Mouse (Mus musculus) liver, embryonic 14.5 days (tissue): Measurements from ENCODE around the gene Sult6b1. TPM values are rescaled to one million over a fixed set of nuclear protein-coding genes. Genes with fewer than 3 reads are reported as not detected.

Experiments used
- ATAC-seq: fragments of 200-750 bp; cut with Nextera tagmentation; 2 replicates; pipeline ENCODE4 v1.8.0; 2017; ENCODE audit warnings: moderate number of reproducible peaks, mild to moderate bottlenecking, moderate library complexity; ENCODE audit not compliant: insufficient read depth
- DNase-seq, 3 experiments: peaks; one replicate each; pipeline ENCODE4 v3.0.0-alpha.2; 2012 to 2013; ENCODE audit warnings: low read depth in 3 of 3, low spot score in 3 of 3
- H3K27ac ChIP-seq: fragments of 300-500 bp; sonication (generic); 2 replicates; pipeline ENCODE4 v1.5.1; 2014; ENCODE audit warnings: moderate library complexity, mild to moderate bottlenecking, control low read depth, inconsistent platforms
- H3K27me3 ChIP-seq: fragments of 300-500 bp; sonication (generic); 2 replicates; pipeline ENCODE4 v1.6.1; 2014; ENCODE audit warnings: mild to moderate bottlenecking, low read length, moderate library complexity; ENCODE audit not compliant: control insufficient read depth, insufficient read depth
- H3K36me3 ChIP-seq: fragments of 300-500 bp; sonication (generic); replicated peaks from 2 replicates; pipeline ENCODE4 v1.6.1; 2014; ENCODE audit warnings: low read depth; ENCODE audit not compliant: control insufficient read depth, insufficient read depth
- H3K4me1 ChIP-seq, 2 experiments: fragments of 200-500 bp in 1 of 2; fragments of 300-500 bp in 1 of 2; sonication (generic) in 1 of 2; replicated peaks; 2 replicates each; pipeline ENCODE4 v1.6.1; 2012 to 2014; ENCODE audit warnings: antibody characterized with exemption in 1 of 2, inconsistent platforms in 1 of 2, low read length in 1 of 2; ENCODE audit not compliant: control insufficient read depth in 2 of 2, insufficient read depth in 2 of 2
- H3K4me2 ChIP-seq: fragments of 300-500 bp; sonication (generic); 2 replicates; pipeline ENCODE4 v1.6.1; 2014; ENCODE audit warnings: low read depth, mild to moderate bottlenecking, control low read depth, moderate library complexity
- H3K4me3 ChIP-seq, 2 experiments: fragments of 200-500 bp in 1 of 2; fragments of 300-500 bp in 1 of 2; sonication (generic) in 1 of 2; 2 replicates each; pipeline ENCODE4 v1.5.1; 2012 to 2014; ENCODE audit warnings: low read depth in 2 of 2, low read length in 2 of 2, mild to moderate bottlenecking in 2 of 2, control low read depth in 1 of 2, inconsistent platforms in 1 of 2, moderate library complexity in 1 of 2; ENCODE audit not compliant: insufficient read depth in 1 of 2
- H3K9ac ChIP-seq: fragments of 300-500 bp; sonication (generic); replicated peaks from 2 replicates; pipeline ENCODE4 v1.6.1; 2014; ENCODE audit warnings: mild to moderate bottlenecking, control low read depth, moderate library complexity
- H3K9me3 ChIP-seq: fragments of 300-500 bp; sonication (generic); 2 replicates; pipeline ENCODE4 v1.6.1; 2016; ENCODE audit warnings: low read length, mixed read lengths; ENCODE audit not compliant: control insufficient read depth
- CTCF ChIP-seq: IDR thresholded peaks from 2 replicates; pipeline ENCODE4 v1.5.1; 2016; ENCODE audit warnings: antibody characterized with exemption, low read depth, control low read depth
- EP300 ChIP-seq: IDR thresholded peaks from 2 replicates; pipeline ENCODE4 v1.6.1; 2016; ENCODE audit warnings: antibody characterized with exemption, low read depth
- WGBS: fragments of 180-500 bp; shearing (Covaris S2); extraction: QIAGEN DNeasy Blood & Tissue Kit; methylation state at CpG from one replicate; pipeline ENCODE4 v1.1.7; 2014; ENCODE audit not compliant: insufficient replicate concordance; 5-methylcytosine and 5-hydroxymethylcytosine counted together
- polyA plus RNA-seq, 2 experiments: library from polyadenylated mRNA; depleted of rRNA in 1 of 2; stranded (reverse) in 1 of 2; unstranded in 1 of 2; fragments of >200 nt; fragmentation: Nextera tagmentation in 1 of 2; extraction: Ambion mirVana in 1 of 2; gene quantifications; 2 replicates each; pipeline versions ENCODE4 v1.2.1 to v1.2.3; 2012 to 2014

Gene Sult6b1
- polyA plus RNA-seq, 2 experiments = 0.08 TPM; not detected in 1

DNA sequence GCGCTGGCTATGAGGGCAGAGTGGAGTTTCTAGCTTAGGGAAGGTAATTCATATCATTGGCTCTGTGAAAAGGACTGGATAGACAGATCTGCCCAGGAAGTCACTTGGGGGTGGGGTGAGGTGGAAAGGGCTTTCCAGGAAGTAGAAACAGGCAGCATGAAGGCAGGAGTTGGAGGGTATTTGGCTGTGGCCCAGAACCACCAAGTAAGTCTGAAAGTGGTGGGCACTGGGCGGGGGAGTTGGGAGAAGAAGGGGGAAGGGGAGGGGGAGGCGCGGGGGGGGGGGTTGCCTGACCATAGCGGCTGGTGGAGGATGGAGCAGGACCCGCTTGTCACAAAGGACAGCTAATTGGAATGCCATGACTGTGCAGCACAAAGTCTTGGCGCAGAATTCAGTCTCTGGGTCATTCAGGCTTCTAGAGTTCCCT, 24.9 kb downstream of the Sult6b1 start:
- Histone ChIP-seq H3K4me2 (peak overlapping the region; percentile 77), H3K36me3 (peaks cover 12% of the 10 kb centered on the region), H3K27me3 (no peaks in the 10 kb centered on the region), H3K9me3 (no peaks in the 10 kb centered on the region), H3K4me3 (peak overlapping the region; percentile 93 to 97), H3K9ac (peak overlapping the region; percentile 94), H3K4me1 (peaks cover 3 to 11% of the 10 kb centered on the region in 2 experiments; a peak in 3 of 4 replicates), H3K27ac (peak overlapping the region; percentile 75)
- DNase-seq = no peak
- 2% methylated on average over 7 of the region's 7 CpGs for WGBS
- TF ChIP-seq EP300 (no peak), CTCF (no peak)
- peak; percentile 58 for ATAC-seq

GRCm38 (mm10) chr17:78873886-78874285, 32.9 kb downstream of the Sult6b1 start:
- no peak for ATAC-seq

GRCm38 (mm10) chr17:78856243-78856642, 50.5 kb downstream of the Sult6b1 start:
- TF ChIP-seq EP300 (no peak), CTCF (no peak)
- H3K36me3 ChIP-seq = peaks cover 15% of the 10 kb centered on the region
- H3K27me3 ChIP-seq = no peaks in the 10 kb centered on the region
- H3K9me3 ChIP-seq = no peaks in the 10 kb centered on the region
- H3K4me1 ChIP-seq = 0 out of 4 replicates have a peak, but pooled peaks cover 0 to 1% of the 10 kb centered on the region in 2 experiments
- DNase-seq (no peak), ATAC-seq (no peak)
- no peak overlapping the region for H3K27ac ChIP-seq
- WGBS = 73% methylated on average over 10 of the region's 10 CpGs
- no peak overlapping the region for H3K4me2 ChIP-seq
- no peak overlapping the region for H3K4me3 ChIP-seq
- no peak overlapping the region for H3K9ac ChIP-seq

More at GRCm38 (mm10) chr17:78873886-78874285, 32.9 kb downstream of the Sult6b1 start:
- no peak for TF ChIP-seq EP300
- Histone ChIP-seq H3K9ac (no peak overlapping the region), H3K4me2 (no peak overlapping the region), H3K9me3 (no peaks in the 10 kb centered on the region), H3K27me3 (no peaks in the 10 kb centered on the region), H3K4me3 (no peak overlapping the region), H3K27ac (no peak overlapping the region), H3K36me3 (peaks cover 22% of the 10 kb centered on the region), H3K4me1 (no peaks in the 10 kb centered on the region)
- no peak for DNase-seq
- WGBS = 78% methylated on average over 6 of the region's 6 CpGs

DNA sequence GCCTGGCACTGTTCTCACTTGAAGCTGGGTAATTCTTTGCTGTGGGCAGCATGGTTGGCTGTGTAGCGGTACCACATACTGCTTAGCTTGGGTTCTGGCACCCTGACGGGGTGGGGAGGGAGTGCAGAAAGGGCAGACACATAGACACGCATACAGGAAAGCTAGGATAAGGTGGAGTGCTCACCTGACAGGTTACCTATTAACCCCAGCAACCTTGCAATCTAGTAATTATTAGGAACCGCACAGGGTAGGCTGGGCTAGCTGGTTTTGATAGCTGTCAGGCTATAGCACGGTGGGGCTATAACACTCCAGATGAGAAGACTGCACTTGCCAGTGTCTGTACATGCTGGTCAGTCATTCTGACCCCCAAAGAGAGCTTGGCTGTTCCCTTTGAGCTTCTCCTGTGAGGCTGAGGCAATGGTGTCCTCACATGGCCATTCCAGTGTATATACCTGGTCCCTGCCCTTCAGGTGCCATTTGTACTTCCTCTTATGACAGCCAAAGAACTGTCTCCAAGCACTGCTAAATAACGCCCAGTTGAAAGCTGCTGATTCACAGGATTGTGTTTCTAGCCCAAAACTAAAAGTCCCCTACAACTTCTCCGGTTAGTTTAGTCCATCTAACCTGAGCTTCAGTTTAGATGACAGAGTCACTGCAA, 64.4 kb downstream of the Sult6b1 start:
- H3K27ac ChIP-seq = no peak overlapping the region
- H3K9ac ChIP-seq = no peak overlapping the region; the same call in 1 of the 2 replicates
- no peak overlapping the region for H3K4me3 ChIP-seq
- WGBS = 83% methylated on average over 7 of the region's 7 CpGs
- ATAC-seq (no peak), DNase-seq (no peak)
- H3K4me1 ChIP-seq = no peaks in the 10 kb centered on the region
- H3K4me2 ChIP-seq = no peak overlapping the region
- H3K36me3 ChIP-seq = peaks cover 19% of the 10 kb centered on the region
- no peaks in the 10 kb centered on the region for H3K9me3 ChIP-seq
- no peaks in the 10 kb centered on the region for H3K27me3 ChIP-seq
- TF ChIP-seq EP300 = no peak
- no peak for TF ChIP-seq CTCF

- H3K4me3 ChIP-seq = peak overlapping the region; percentile 68 to 72
- peaks cover 2 to 3% of the 10 kb centered on the region in 2 experiments; a peak in 1 of 4 replicates for H3K4me1 ChIP-seq
- H3K36me3 ChIP-seq = peaks cover 8% of the 10 kb centered on the region
- H3K27me3 ChIP-seq = no peaks in the 10 kb centered on the region
- H3K4me2 ChIP-seq = peak overlapping the region; percentile 87
- H3K9me3 ChIP-seq = no peaks in the 10 kb centered on the region
- peak overlapping the region; percentile 76 for H3K27ac ChIP-seq
- TF ChIP-seq CTCF = no peak
- TF ChIP-seq EP300 = no peak
- 34% methylated on average over 2 of the region's 2 CpGs for WGBS
- DNase-seq = peak in 2 of 3 experiments; percentile 20 to 37
- no peak for ATAC-seq
- peak overlapping the region; percentile 65 for H3K9ac ChIP-seq
Measured at GRCm38 (mm10) chr17:78836056-78836455, 70.7 kb downstream of the Sult6b1 start.
